Mouse (Mus musculus) thymus, adult 2 months (tissue): ENCODE measurements around the gene Mpzl2.

Experiments
- CTCF ChIP-seq: fragments of 200-500 bp; IDR thresholded peaks from 2 replicates; pipeline ENCODE4 v1.5.1; 2012; ENCODE audit warnings: mild to moderate bottlenecking, control low read depth, low read length, moderate library complexity, borderline replicate concordance; ENCODE audit not compliant: control insufficient read depth, poor library complexity, insufficient read depth; ENCODE audit errors: extremely low read depth
- POLR2A ChIP-seq: fragments of 200-500 bp; IDR thresholded peaks from 2 replicates; pipeline ENCODE4 v1.6.1; 2012; ENCODE audit warnings: mild to moderate bottlenecking, low read length, control low read depth, moderate library complexity; ENCODE audit not compliant: control insufficient read depth, poor library complexity, insufficient read depth; ENCODE audit errors: extremely low read depth

DNA sequence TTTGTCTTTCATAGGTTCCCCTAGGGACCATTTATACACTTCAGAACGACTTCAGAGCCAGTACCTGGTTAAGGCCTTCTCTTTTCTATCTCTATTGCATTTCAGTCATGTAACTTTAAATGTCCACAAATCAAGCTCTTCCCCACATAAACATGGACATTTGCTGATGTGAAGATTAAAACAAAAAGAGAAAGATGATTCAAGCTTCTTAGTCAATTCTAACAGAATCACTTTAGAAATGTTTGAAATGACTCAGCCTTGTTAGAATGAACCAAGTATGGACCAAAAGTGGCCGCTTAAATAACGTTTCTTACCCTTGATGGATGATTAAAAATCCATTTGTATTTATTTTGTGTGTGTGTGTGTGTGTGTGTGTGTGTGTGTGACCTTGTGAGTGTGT, 16.0 kb upstream of the Mpzl2 start:
- no peak for TF ChIP-seq POLR2A
- no peak for TF ChIP-seq CTCF
